Mouse (Mus musculus) kidney, adult 2 months (tissue): ENCODE data around the gene Olfr1013. TPM values are rescaled to one million over a fixed set of nuclear protein-coding genes. Genes with fewer than 3 reads are reported as not detected.

ENCODE experiments used
- DNase-seq: peaks from one replicate; pipeline ENCODE4 v3.0.0; 2021
- H3K27ac ChIP-seq: fragments of 200-500 bp; 2 replicates; pipeline ENCODE4 v1.5.1; 2012; ENCODE audit warnings: low read depth, low read length, control low read depth, inconsistent platforms; ENCODE audit not compliant: insufficient read depth
- H3K27me3 ChIP-seq: fragments of 200-500 bp; replicated peaks from 2 replicates; pipeline ENCODE4 v1.6.1; 2012; ENCODE audit warnings: mild to moderate bottlenecking, moderate library complexity, low read length, inconsistent platforms; ENCODE audit not compliant: control insufficient read depth, insufficient read depth
- H3K36me3 ChIP-seq: fragments of 200-500 bp; 2 replicates; pipeline ENCODE4 v1.6.1; 2012; ENCODE audit warnings: mild to moderate bottlenecking, moderate library complexity, low read length, inconsistent platforms; ENCODE audit not compliant: control insufficient read depth, insufficient read depth
- H3K4me1 ChIP-seq: fragments of 200-500 bp; 2 replicates; pipeline ENCODE4 v1.6.1; 2011; ENCODE audit warnings: low read length; ENCODE audit not compliant: control insufficient read depth, insufficient read depth
- H3K4me3 ChIP-seq: fragments of 200-500 bp; 2 replicates; pipeline ENCODE4 v1.5.1; 2011; ENCODE audit warnings: mild to moderate bottlenecking, low read depth, low read length, control low read depth; ENCODE audit not compliant: insufficient read depth
- CTCF ChIP-seq: fragments of 200-500 bp; conservative IDR thresholded peaks from 2 replicates; pipeline ENCODE4 v1.5.1; 2011; ENCODE audit warnings: low read depth, mild to moderate bottlenecking, control low read depth, low read length, moderate library complexity, mixed read lengths; ENCODE audit not compliant: insufficient read depth, insufficient read length
- POLR2A ChIP-seq: fragments of 200-500 bp; IDR thresholded peaks from one replicate; pipeline ENCODE4 v1.6.1; 2011; ENCODE audit warnings: low read depth, low read length, control low read depth
- WGBS: fragments of 180-500 bp; shearing (Covaris S2); methylation state at CpG from one replicate; pipeline ENCODE4 v1.1.7; 2018; 5-methylcytosine and 5-hydroxymethylcytosine counted together
- polyA plus RNA-seq: library from polyadenylated mRNA; depleted of rRNA; stranded (reverse); fragments of >200 nt; gene quantifications from 2 replicates; pipeline ENCODE4 v1.2.3, GENCODE M21; 2012; rRNA removed

Gene Olfr1013
- polyA plus RNA-seq, 1 experiment: not detected

DNA sequence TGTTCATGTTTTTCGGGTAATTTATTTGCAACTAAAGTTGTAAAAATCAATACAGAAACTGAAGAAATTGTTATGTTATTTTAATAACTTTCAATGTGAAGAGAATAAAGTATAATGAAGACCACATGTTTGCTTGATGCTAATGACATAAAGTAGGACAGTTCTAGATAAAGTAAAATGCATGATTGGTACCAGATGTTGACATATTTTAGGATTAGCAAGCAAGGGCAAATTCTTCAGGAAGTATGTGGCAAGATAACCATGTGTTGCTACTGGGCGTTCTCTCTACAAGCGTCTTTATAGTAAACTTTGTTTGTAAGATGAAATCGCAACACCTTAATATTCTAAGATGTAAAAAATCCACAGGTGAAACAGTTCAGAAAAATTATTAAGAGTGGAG is 37.6 kb downstream of the Olfr1013 start:
- TF ChIP-seq POLR2A (no peak), CTCF (no peak)
- no peak for DNase-seq
- 86% methylated on average over 4 of the region's 4 CpGs for WGBS
- Histone ChIP-seq H3K4me3 (no peak overlapping the region), H3K4me1 (no peaks in the 10 kb centered on the region), H3K27ac (no peak overlapping the region), H3K36me3 (no peaks in the 10 kb centered on the region), H3K27me3 (no peaks in the 10 kb centered on the region)

DNA sequence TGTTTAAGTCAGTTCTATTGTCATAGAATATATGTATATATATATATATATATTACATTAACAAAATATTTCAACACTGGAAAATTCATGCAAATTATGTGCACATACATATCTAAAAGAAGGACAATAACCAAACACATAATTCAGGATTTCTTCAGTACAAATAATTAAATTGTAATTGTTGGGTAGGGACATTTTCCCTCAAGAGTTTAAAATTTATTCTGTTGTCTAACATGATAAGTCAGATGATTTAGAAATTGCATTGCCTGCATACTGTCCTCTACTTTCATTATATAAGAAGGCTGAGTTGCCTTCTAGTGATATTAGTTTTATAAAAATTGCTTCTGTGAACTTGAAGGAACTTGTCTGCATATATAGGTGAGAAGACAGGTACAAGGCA is 51.3 kb downstream of the Olfr1013 start, which contains the start of gene Olfr1018:
Gene Olfr1018, plus strand, starts transcription at position 301 of the 400 bp plus-strand sequence.
- Histone ChIP-seq H3K36me3 (no peaks in the 10 kb centered on the region), H3K4me1 (no peaks in the 10 kb centered on the region), H3K27ac (no peak within 1 kb of the TSS), H3K27me3 (no peaks in the 10 kb centered on the region), H3K4me3 (no peak within 1 kb of the TSS)
- TF ChIP-seq POLR2A (no peak), CTCF (no peak)
- no peak for DNase-seq

Other genes with a start within 250 kb of the Olfr1013 start
- not detected in 2 replicates for gene 4833423E24Rik, start 248.1 kb upstream of the Olfr1013 start, polyA plus RNA-seq
- gene Olfr996, start 187.9 kb upstream of the Olfr1013 start, polyA plus RNA-seq: not detected in 2 replicates
- not detected in 2 replicates for gene Olfr998, start 178.2 kb upstream of the Olfr1013 start, polyA plus RNA-seq
- gene Olfr1000, start 155.2 kb upstream of the Olfr1013 start, polyA plus RNA-seq: not detected in 2 replicates
- not detected in 2 replicates for gene Olfr1002, start 116.4 kb upstream of the Olfr1013 start, polyA plus RNA-seq
- gene Olfr154, start 102.6 kb upstream of the Olfr1013 start, polyA plus RNA-seq: not detected in 2 replicates
- not detected in 2 replicates for gene Olfr1006, start 88.3 kb upstream of the Olfr1013 start, polyA plus RNA-seq
- gene Olfr1008, start 77.7 kb upstream of the Olfr1013 start, polyA plus RNA-seq: not detected in 2 replicates
- gene Olfr1009, start 51.7 kb upstream of the Olfr1013 start, polyA plus RNA-seq: not detected in 2 replicates
- gene Olfr1012, start 4.3 kb upstream of the Olfr1013 start, polyA plus RNA-seq: not detected in 2 replicates
- gene Olfr1014, start 5.6 kb downstream of the Olfr1013 start, polyA plus RNA-seq: not detected in 2 replicates
- gene Olfr1015, start 14.9 kb downstream of the Olfr1013 start, polyA plus RNA-seq: not detected in 2 replicates
- not detected in 2 replicates for gene Olfr1016, start 35.4 kb downstream of the Olfr1013 start, polyA plus RNA-seq
- gene Olfr1018, start 51.4 kb downstream of the Olfr1013 start, polyA plus RNA-seq: not detected in 2 replicates
- not detected in 2 replicates for gene Olfr1019, start 78.4 kb downstream of the Olfr1013 start, polyA plus RNA-seq
- gene Olfr1020, start 79.9 kb downstream of the Olfr1013 start, polyA plus RNA-seq: not detected in 2 replicates
- not detected in 2 replicates for gene Olfr1022, start 101.5 kb downstream of the Olfr1013 start, polyA plus RNA-seq
- not detected in 2 replicates for gene Olfr1023, start 118.5 kb downstream of the Olfr1013 start, polyA plus RNA-seq
- not detected in 2 replicates for gene Olfr1024, start 138.0 kb downstream of the Olfr1013 start, polyA plus RNA-seq
- gene Olfr1025-ps1, start 148.1 kb downstream of the Olfr1013 start, polyA plus RNA-seq: not detected in 2 replicates
- gene Olfr1026, start 154.5 kb downstream of the Olfr1013 start, polyA plus RNA-seq: not detected in 2 replicates
- not detected in 2 replicates for gene Olfr1028, start 183.3 kb downstream of the Olfr1013 start, polyA plus RNA-seq
- gene Olfr1029, start 206.8 kb downstream of the Olfr1013 start, polyA plus RNA-seq: 0.13 TPM in 1 of 2 replicates, not detected in the other
- gene Olfr1030, start 212.2 kb downstream of the Olfr1013 start, polyA plus RNA-seq: not detected in 2 replicates
- not detected in 2 replicates for gene Olfr1031, start 223.2 kb downstream of the Olfr1013 start, polyA plus RNA-seq
- not detected in 2 replicates for gene Olfr1032, start 238.4 kb downstream of the Olfr1013 start, polyA plus RNA-seq